Mouse (Mus musculus) gastrocnemius, adult 18-20 months (tissue): ENCODE measurements around the gene Gm17078. TPM values are rescaled to one million over a fixed set of nuclear protein-coding genes. Genes with fewer than 3 reads are reported as not detected.
"Not testable (repeated sequence)": the region's sequence is repeated elsewhere in the genome, so short reads cannot be mapped to it uniquely, and the experiment has no call there.

Experiments
- DNase-seq: peaks from one replicate; pipeline ENCODE4 v3.0.0; 2021; ENCODE audit warnings: low spot score
- long read RNA-seq, 2 experiments: library from polyadenylated mRNA; stranded (forward); transcript quantifications; one replicate each; pipeline ENCODE4 v2.0.0; 2021
- total RNA-seq, 2 experiments: library from RNA; stranded (reverse); gene quantifications; 2 replicates each; pipeline ENCODE4 v1.2.3; 2021

The Gm17078 gene
- not detected for total RNA-seq
- long read RNA-seq, experiment 1 = 0 reads
- long read RNA-seq, experiment 2 = 0 reads

GRCm38 (mm10) chr14:51611210-51611609, at the start of gene Gm17078:
TSS of gene Gm17078 (minus strand) at chr14:51611310.
- no peak for DNase-seq

- DNase-seq = not testable (repeated sequence)
These were observed 24.5 kb upstream of the Gm17078 start, which contains the start of gene Gm4181 for GRCm38 (mm10) chr14:51635566-51635965. TSS of gene Gm4181 (minus strand) at chr14:51635666.

- DNase-seq = peak; percentile 17
These were observed 21.3 kb upstream of the Gm17078 start for GRCm38 (mm10) chr14:51632426-51632825.

GRCm38 (mm10) chr14:51592039-51592438, 19.1 kb downstream of the Gm17078 start, which contains the start of gene Gm17174:
TSS of gene Gm17174 (minus strand) at chr14:51592139.
- DNase-seq = not testable (repeated sequence)

- DNase-seq = not testable (repeated sequence)
These were observed 37.1 kb downstream of the Gm17078 start, which contains the start of gene Gm17175 for GRCm38 (mm10) chr14:51573963-51574362. TSS of gene Gm17175 (minus strand) at chr14:51574063.

Other genes with a start within 250 kb of the Gm17078 start
- gene Gm7247, start 249.6 kb downstream of the Gm17078 start, total RNA-seq = not detected
- gene Vmn2r88, start 200.5 kb downstream of the Gm17078 start, total RNA-seq = not detected
- gene Vmn2r89, start 159.5 kb downstream of the Gm17078 start, total RNA-seq = not detected
- gene Gm5622, start 58.5 kb downstream of the Gm17078 start, total RNA-seq = not detected
- gene Gm17175, start 37.2 kb downstream of the Gm17078 start, total RNA-seq = not detected
- gene Gm17174, start 19.2 kb downstream of the Gm17078 start, total RNA-seq = not detected
- gene Gm4181, start 24.4 kb upstream of the Gm17078 start, total RNA-seq = not detected
- gene Gm17079, start 84.2 kb upstream of the Gm17078 start, total RNA-seq = not detected
- not detected for gene Gm5800, start 105.9 kb upstream of the Gm17078 start, total RNA-seq
- not detected for gene Ang4, start 162.3 kb upstream of the Gm17078 start, total RNA-seq
- not detected for gene AY358078, start 188.7 kb upstream of the Gm17078 start, total RNA-seq
- gene Ear6, start 242.4 kb upstream of the Gm17078 start, total RNA-seq = not detected